Mouse (Mus musculus) liver, postnatal 0 days (tissue): ENCODE results near the gene Socs2.

ENCODE experiments used
- CTCF ChIP-seq: sonication (generic); IDR thresholded peaks from 2 replicates; pipeline ENCODE4 v1.5.1; 2016; ENCODE audit warnings: antibody characterized with exemption, low read depth
- EP300 ChIP-seq: IDR thresholded peaks from 2 replicates; pipeline ENCODE4 v1.6.1; 2016; ENCODE audit warnings: antibody characterized with exemption, low read depth, mild to moderate bottlenecking

GRCm38 (mm10) chr10:95456103-95456502, 39.1 kb upstream of the Socs2 start:
- TF ChIP-seq CTCF (no peak), EP300 (no peak)
